Mouse (Mus musculus): ENCODE results near the gene D10Wsu102e.
"Not testable (repeated sequence)": the region's sequence is repeated elsewhere in the genome, so short reads cannot be mapped to it uniquely, and the experiment has no call there.

GRCm38 (mm10) chr10:83524238-83524637 is 164.2 kb downstream of the D10Wsu102e start:
- TF ChIP-seq CTCF (IDR thresholded peaks at IDR 0.05; ENCODE audit: control insufficient read depth, insufficient read depth, insufficient read length); MYOD1 (IDR thresholded peaks at IDR 0.05; ENCODE audit: control insufficient read depth, insufficient read length, low read depth); USF1 (IDR thresholded peaks at IDR 0.05; ENCODE audit: low read depth); MAX (IDR thresholded peaks at IDR 0.05); CEBPB (IDR thresholded peaks at IDR 0.05; ENCODE audit: low read depth); MYOG (IDR thresholded peaks at IDR 0.05; ENCODE audit: control insufficient read depth, extremely low read depth, insufficient read length); FOSL1 (IDR thresholded peaks at IDR 0.05; ENCODE audit: insufficient read depth, low read length, poor library complexity, severe bottlenecking): not testable (repeated sequence)

Data from C2C12 (cell line).